Mouse (Mus musculus): Measurements from ENCODE around the gene Col4a6. TPM values are rescaled to one million over a fixed set of nuclear protein-coding genes. Genes with fewer than 3 reads are reported as not detected.

The Col4a6 gene
- total and polyA plus RNA-seq, 3 experiments: 1.4 to 2.5 (median 2.0) TPM

DNA sequence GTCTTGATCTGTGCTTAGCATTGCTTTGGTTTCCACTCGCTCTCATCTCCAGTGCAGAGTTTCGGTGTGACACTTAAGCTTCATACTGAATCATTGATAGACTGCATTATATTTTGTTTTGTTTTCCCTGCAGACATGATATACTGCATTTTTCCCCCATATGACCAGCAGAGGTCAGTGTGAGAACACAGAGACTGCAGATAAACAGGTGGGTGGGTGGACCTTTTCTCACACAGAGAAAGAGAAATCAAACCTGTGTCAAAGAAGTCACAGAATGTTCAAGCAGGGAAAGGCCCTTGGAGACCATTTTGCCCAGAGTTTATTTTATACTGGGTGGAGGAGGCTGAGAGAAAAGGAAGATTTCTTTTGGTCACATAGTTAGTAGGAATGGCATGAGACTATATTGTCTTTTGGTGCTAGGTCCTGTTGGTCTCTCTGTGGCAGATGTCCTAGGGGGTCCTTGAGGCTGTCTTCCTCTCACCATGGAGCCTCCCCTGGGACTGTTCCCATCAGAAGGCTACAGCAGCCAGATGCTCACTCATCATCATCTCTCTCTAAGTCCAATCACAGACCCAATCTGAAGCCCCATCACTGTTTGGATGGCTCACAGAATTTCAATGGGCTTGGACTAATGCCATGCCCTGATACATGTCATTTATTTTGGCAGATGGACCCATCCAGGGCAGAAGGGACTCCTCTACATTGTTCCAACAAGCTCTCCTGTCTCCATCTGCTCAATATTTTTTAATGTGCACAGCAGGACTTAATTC lies 237.1 kb downstream of the Col4a6 start:
- DNase-seq: no peak
- Histone ChIP-seq H3K36me3 (ENCODE audit: control insufficient read depth, insufficient read depth, low read length) (no peaks in the 10 kb centered on the region), H3K4me3 (no peak overlapping the region), H3K4me1 (ENCODE audit: control insufficient read depth, insufficient read depth, low read length) (no peaks in the 10 kb centered on the region), H3K9ac (ENCODE audit: low read depth, low read length) (no peak overlapping the region), H3K27ac (no peak overlapping the region), H3K79me2 (replicated peaks; ENCODE audit: control insufficient read depth, insufficient read depth, low read length) (no peaks in the 10 kb centered on the region), H3K27me3 (ENCODE audit: control insufficient read depth, insufficient read depth, low read length) (no peaks in the 10 kb centered on the region)
- TF ChIP-seq POLR2A (IDR thresholded peaks at IDR 0.05; ENCODE audit: insufficient read depth, low read depth, low read length) (no peak), CTCF (IDR thresholded peaks at IDR 0.05) (peak; percentile 69)
- WGBS: 67% methylated on average over 2 of the region's 2 CpGs
- intact Hi-C loops (cut with DNase I): loop anchor here (10.0 kb wide), 1 partner anchor 148 kb away; no protein-coding TSS in a partner anchor

- 56% methylated on average over 2 of the region's 2 CpGs for WGBS
- no peaks in the 10 kb centered on the region for H3K27me3 ChIP-seq (ENCODE audit: control insufficient read depth, insufficient read depth, low read length)
- no peaks in the 10 kb centered on the region for H3K79me2 ChIP-seq (replicated peaks; ENCODE audit: control insufficient read depth, insufficient read depth, low read length)
- no peak overlapping the region for H3K27ac ChIP-seq
- intact Hi-C loops (cut with DNase I): no loop called here
- no peak for DNase-seq
- H3K9ac ChIP-seq (ENCODE audit: low read depth, low read length): no peak overlapping the region
- H3K36me3 ChIP-seq (ENCODE audit: control insufficient read depth, insufficient read depth, low read length): no peaks in the 10 kb centered on the region
- no peaks in the 10 kb centered on the region for H3K4me1 ChIP-seq (ENCODE audit: control insufficient read depth, insufficient read depth, low read length)
- TF ChIP-seq EP300 (IDR thresholded peaks at IDR 0.05; ENCODE audit: insufficient read depth, low read depth, low read length) (no peak), POLR2A (IDR thresholded peaks at IDR 0.05; ENCODE audit: insufficient read depth, low read depth, low read length) (no peak)
- no peak overlapping the region for H3K4me3 ChIP-seq
These were observed 245.7 kb downstream of the Col4a6 start for GRCm38 (mm10) chrX:141228169-141228568.

DNA sequence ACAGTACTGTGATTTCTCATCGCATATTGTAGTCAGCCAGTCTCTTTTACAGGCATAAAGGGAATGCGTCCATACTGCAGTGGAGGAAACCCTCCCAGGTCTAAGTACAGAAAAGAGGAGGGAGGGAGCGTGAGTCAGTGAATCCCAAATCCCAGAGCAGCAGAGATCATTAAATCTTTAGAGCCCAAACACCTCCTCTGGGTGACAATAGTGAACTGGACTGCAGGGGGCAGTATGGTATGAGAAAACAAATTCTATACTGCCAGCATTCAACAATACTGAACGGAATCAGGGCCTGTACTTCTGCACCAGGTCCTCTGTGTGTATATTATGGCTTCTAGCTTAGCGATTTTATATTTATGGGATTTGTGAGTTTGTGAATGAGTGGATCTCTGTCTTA lies 261.1 kb downstream of the Col4a6 start:
- Histone ChIP-seq H3K27me3 (ENCODE audit: control insufficient read depth, insufficient read depth, low read length) (no peaks in the 10 kb centered on the region), H3K4me1 (ENCODE audit: control insufficient read depth, insufficient read depth, low read length) (no peaks in the 10 kb centered on the region), H3K36me3 (ENCODE audit: control insufficient read depth, insufficient read depth, low read length) (no peaks in the 10 kb centered on the region), H3K79me2 (replicated peaks; ENCODE audit: control insufficient read depth, insufficient read depth, low read length) (no peaks in the 10 kb centered on the region), H3K27ac (no peak overlapping the region), H3K9ac (ENCODE audit: low read depth, low read length) (no peak overlapping the region), H3K4me3 (no peak overlapping the region)
- DNase-seq: peak; percentile 4 to 20
- TF ChIP-seq CTCF (IDR thresholded peaks at IDR 0.05) (peak; percentile 63), POLR2A (IDR thresholded peaks at IDR 0.05; ENCODE audit: insufficient read depth, low read depth, low read length) (no peak)
- intact Hi-C loops (cut with DNase I): no loop called here
- 46% methylated on average over 5 of the region's 5 CpGs for WGBS

GRCm38 (mm10) chrX:141198993-141199392 lies 274.9 kb downstream of the Col4a6 start:
- no peak overlapping the region for H3K4me3 ChIP-seq

GRCm38 (mm10) chrX:141195036-141195435 lies 278.8 kb downstream of the Col4a6 start:
- intact Hi-C loops (cut with DNase I): no loop called here
- H3K27me3 ChIP-seq (ENCODE audit: control insufficient read depth, insufficient read depth, low read length): no peaks in the 10 kb centered on the region
- no peak overlapping the region for H3K4me3 ChIP-seq
- H3K9ac ChIP-seq (ENCODE audit: low read depth, low read length): no peak overlapping the region
- no peak for DNase-seq
- no peaks in the 10 kb centered on the region for H3K4me1 ChIP-seq (ENCODE audit: control insufficient read depth, insufficient read depth, low read length)
- TF ChIP-seq CTCF (IDR thresholded peaks at IDR 0.05): no peak
- TF ChIP-seq POLR2A (IDR thresholded peaks at IDR 0.05; ENCODE audit: insufficient read depth, low read depth, low read length): no peak
- no peak for TF ChIP-seq EP300 (IDR thresholded peaks at IDR 0.05; ENCODE audit: insufficient read depth, low read depth, low read length)
- no peak overlapping the region for H3K27ac ChIP-seq
- H3K36me3 ChIP-seq (ENCODE audit: control insufficient read depth, insufficient read depth, low read length): no peaks in the 10 kb centered on the region
- no peaks in the 10 kb centered on the region for H3K79me2 ChIP-seq (replicated peaks; ENCODE audit: control insufficient read depth, insufficient read depth, low read length)

More at GRCm38 (mm10) chrX:141198993-141199392, 274.9 kb downstream of the Col4a6 start:
- H3K79me2 ChIP-seq (replicated peaks; ENCODE audit: control insufficient read depth, insufficient read depth, low read length): no peaks in the 10 kb centered on the region
- WGBS: 62% methylated on average over 3 of the region's 3 CpGs
- H3K4me1 ChIP-seq (ENCODE audit: control insufficient read depth, insufficient read depth, low read length): no peaks in the 10 kb centered on the region
- intact Hi-C loops (cut with DNase I): no loop called here
- H3K9ac ChIP-seq (ENCODE audit: low read depth, low read length): no peak overlapping the region
- H3K36me3 ChIP-seq (ENCODE audit: control insufficient read depth, insufficient read depth, low read length): no peaks in the 10 kb centered on the region
- no peak for DNase-seq
- H3K27ac ChIP-seq: no peak overlapping the region
- TF ChIP-seq POLR2A (IDR thresholded peaks at IDR 0.05; ENCODE audit: insufficient read depth, low read depth, low read length) (no peak), CTCF (IDR thresholded peaks at IDR 0.05) (no peak), EP300 (IDR thresholded peaks at IDR 0.05; ENCODE audit: insufficient read depth, low read depth, low read length) (no peak)
- no peaks in the 10 kb centered on the region for H3K27me3 ChIP-seq (ENCODE audit: control insufficient read depth, insufficient read depth, low read length)

GRCm38 (mm10) chrX:141175353-141175752 lies 298.5 kb downstream of the Col4a6 start:
- 42% methylated on average over 7 of the region's 7 CpGs for WGBS
- TF ChIP-seq CTCF (IDR thresholded peaks at IDR 0.05) (peak; percentile 73), EP300 (IDR thresholded peaks at IDR 0.05; ENCODE audit: insufficient read depth, low read depth, low read length) (no peak), POLR2A (IDR thresholded peaks at IDR 0.05; ENCODE audit: insufficient read depth, low read depth, low read length) (no peak)

More at GRCm38 (mm10) chrX:141175353-141175752, 298.5 kb downstream of the Col4a6 start:
- DNase-seq: no peak
- no peak overlapping the region for H3K9ac ChIP-seq (ENCODE audit: low read depth, low read length)
- intact Hi-C loops (cut with DNase I): loop anchor here (2.0 kb wide), 1 partner anchor 921 kb away; no protein-coding TSS in a partner anchor
- H3K4me3 ChIP-seq: no peak overlapping the region
- H3K4me1 ChIP-seq (ENCODE audit: control insufficient read depth, insufficient read depth, low read length): no peaks in the 10 kb centered on the region
- H3K79me2 ChIP-seq (replicated peaks; ENCODE audit: control insufficient read depth, insufficient read depth, low read length): no peaks in the 10 kb centered on the region
- no peak overlapping the region for H3K27ac ChIP-seq
- no peaks in the 10 kb centered on the region for H3K36me3 ChIP-seq (ENCODE audit: control insufficient read depth, insufficient read depth, low read length)
- no peaks in the 10 kb centered on the region for H3K27me3 ChIP-seq (ENCODE audit: control insufficient read depth, insufficient read depth, low read length)

All from heart, adult 2 months (tissue).